Mouse (Mus musculus): ENCODE results near the gene Ube2n. TPM values are rescaled to one million over a fixed set of nuclear protein-coding genes. Genes with fewer than 3 reads are reported as not detected.

Ube2n gene
- polyA plus RNA-seq, 1 experiment: 301 TPM

DNA sequence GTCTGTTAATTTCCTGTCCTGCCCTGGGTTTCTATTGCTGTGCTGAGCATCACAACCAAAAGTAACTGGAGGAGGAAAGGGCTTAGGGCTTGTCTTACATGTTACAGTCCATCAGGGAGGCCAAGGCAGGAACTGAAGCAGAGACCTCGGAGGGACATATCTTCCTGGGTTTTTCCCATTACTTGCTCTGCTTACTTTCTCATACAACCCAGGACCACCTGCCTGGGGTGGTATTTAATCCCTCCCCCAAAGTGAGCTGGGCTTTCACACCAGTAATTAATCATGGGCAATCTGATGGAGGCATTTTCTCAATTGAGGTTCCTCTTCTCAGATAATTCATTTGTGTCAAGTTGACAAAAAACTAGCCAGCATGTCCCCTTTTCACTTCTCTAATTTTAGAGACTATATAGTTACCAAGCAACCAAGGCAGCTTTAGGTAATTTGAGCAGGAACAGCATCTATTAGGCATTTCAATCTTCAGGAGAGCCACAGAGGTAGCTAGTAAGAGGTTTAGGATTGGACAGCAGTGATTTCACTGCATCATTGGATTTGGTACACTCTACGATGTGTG is 15.7 kb downstream of the Ube2n start:
- Histone ChIP-seq H3K4me3 (ENCODE audit: low read depth, low read length) (no peak overlapping the region), H3K9me3 (replicated peaks; ENCODE audit: control insufficient read depth, insufficient read depth, low read length, poor library complexity, severe bottlenecking) (no peaks in the 10 kb centered on the region), H3K9ac (ENCODE audit: low read depth, poor library complexity, severe bottlenecking) (no peak overlapping the region), H3K27me3 (ENCODE audit: control insufficient read depth, insufficient read depth, low read length, poor library complexity, severe bottlenecking) (no peaks in the 10 kb centered on the region), H3K4me1 (ENCODE audit: control insufficient read depth, insufficient read depth, low read length) (peaks cover 4% of the 10 kb centered on the region), H3K36me3 (ENCODE audit: control insufficient read depth, insufficient read depth, low read length, poor library complexity, severe bottlenecking) (no peaks in the 10 kb centered on the region; the same call in 1 of the 2 replicates), H3K27ac (ENCODE audit: insufficient read depth, low read length) (no peak overlapping the region)
- TF ChIP-seq EP300 (IDR thresholded peaks at IDR 0.05; ENCODE audit: insufficient read depth, low read depth, low read length) (no peak), POLR2A (IDR thresholded peaks at IDR 0.05; ENCODE audit: insufficient read depth, low read length) (no peak), CTCF (IDR thresholded peaks at IDR 0.05; ENCODE audit: low read depth, low read length) (no peak)

DNA sequence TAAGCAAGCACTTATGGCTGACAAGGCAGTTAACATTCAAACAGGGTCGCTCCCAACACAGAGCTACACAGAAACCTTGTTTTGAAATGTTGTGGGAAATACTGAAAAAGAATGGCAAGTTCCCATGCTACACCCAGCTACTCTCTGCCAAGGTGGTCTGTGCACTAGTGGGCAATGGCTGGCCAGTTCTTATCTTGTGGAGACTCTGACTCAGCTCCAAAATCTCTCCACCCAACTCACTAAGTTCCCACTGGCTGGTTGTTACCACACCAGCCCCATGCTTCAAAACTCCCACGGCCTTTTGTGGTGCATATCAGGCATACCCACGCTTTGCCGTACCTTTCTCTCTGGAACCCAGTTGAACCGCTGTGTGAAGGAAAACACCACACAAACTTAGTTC is 18.0 kb downstream of the Ube2n start:
- Histone ChIP-seq H3K27me3 (ENCODE audit: control insufficient read depth, insufficient read depth, low read length, poor library complexity, severe bottlenecking) (no peaks in the 10 kb centered on the region), H3K9ac (ENCODE audit: low read depth, poor library complexity, severe bottlenecking) (0 out of 2 replicates have a peak overlapping the region, but pooled peaks have one; percentile 28), H3K4me3 (ENCODE audit: low read depth, low read length) (no peak overlapping the region), H3K9me3 (replicated peaks; ENCODE audit: control insufficient read depth, insufficient read depth, low read length, poor library complexity, severe bottlenecking) (no peaks in the 10 kb centered on the region), H3K36me3 (ENCODE audit: control insufficient read depth, insufficient read depth, low read length, poor library complexity, severe bottlenecking) (no peaks in the 10 kb centered on the region; the same call in 1 of the 2 replicates), H3K4me1 (ENCODE audit: control insufficient read depth, insufficient read depth, low read length) (peaks cover 4% of the 10 kb centered on the region), H3K27ac (ENCODE audit: insufficient read depth, low read length) (no peak overlapping the region)
- no peak for TF ChIP-seq CTCF (IDR thresholded peaks at IDR 0.05; ENCODE audit: low read depth, low read length)
- TF ChIP-seq EP300 (IDR thresholded peaks at IDR 0.05; ENCODE audit: insufficient read depth, low read depth, low read length): no peak
- no peak for TF ChIP-seq POLR2A (IDR thresholded peaks at IDR 0.05; ENCODE audit: insufficient read depth, low read length)

DNA sequence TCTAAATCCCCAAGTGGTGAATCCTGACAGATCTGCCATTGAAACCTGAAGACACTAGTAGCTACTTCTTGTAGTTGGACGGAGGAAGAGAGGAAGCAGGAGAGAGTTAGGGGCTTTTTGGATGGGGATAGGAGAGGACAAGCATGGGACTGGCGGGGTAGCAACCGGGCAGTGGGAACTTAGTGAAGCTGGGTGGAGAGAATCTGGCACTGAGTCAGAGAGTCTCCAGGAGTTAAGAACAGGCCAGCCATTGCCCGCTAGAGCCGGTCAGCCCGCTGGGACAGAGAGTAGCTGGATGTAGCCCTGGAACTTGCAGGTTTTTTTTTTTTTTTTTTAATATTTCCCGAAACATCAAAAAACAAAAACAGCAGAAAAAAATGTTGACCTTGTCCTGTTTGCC is 18.4 kb downstream of the Ube2n start:
- H3K27ac ChIP-seq (ENCODE audit: insufficient read depth, low read length): no peak overlapping the region
- no peak overlapping the region for H3K4me3 ChIP-seq (ENCODE audit: low read depth, low read length)
- H3K9me3 ChIP-seq (replicated peaks; ENCODE audit: control insufficient read depth, insufficient read depth, low read length, poor library complexity, severe bottlenecking): no peaks in the 10 kb centered on the region
- H3K4me1 ChIP-seq (ENCODE audit: control insufficient read depth, insufficient read depth, low read length): peaks cover 4% of the 10 kb centered on the region
- no peaks in the 10 kb centered on the region for H3K27me3 ChIP-seq (ENCODE audit: control insufficient read depth, insufficient read depth, low read length, poor library complexity, severe bottlenecking)
- TF ChIP-seq CTCF (IDR thresholded peaks at IDR 0.05; ENCODE audit: low read depth, low read length) (no peak), EP300 (IDR thresholded peaks at IDR 0.05; ENCODE audit: insufficient read depth, low read depth, low read length) (no peak), POLR2A (IDR thresholded peaks at IDR 0.05; ENCODE audit: insufficient read depth, low read length) (no peak)
- 0 out of 2 replicates have a peak overlapping the region, but pooled peaks have one; percentile 28 for H3K9ac ChIP-seq (ENCODE audit: low read depth, poor library complexity, severe bottlenecking)
- no peaks in the 10 kb centered on the region; the same call in 1 of the 2 replicates for H3K36me3 ChIP-seq (ENCODE audit: control insufficient read depth, insufficient read depth, low read length, poor library complexity, severe bottlenecking)

DNA sequence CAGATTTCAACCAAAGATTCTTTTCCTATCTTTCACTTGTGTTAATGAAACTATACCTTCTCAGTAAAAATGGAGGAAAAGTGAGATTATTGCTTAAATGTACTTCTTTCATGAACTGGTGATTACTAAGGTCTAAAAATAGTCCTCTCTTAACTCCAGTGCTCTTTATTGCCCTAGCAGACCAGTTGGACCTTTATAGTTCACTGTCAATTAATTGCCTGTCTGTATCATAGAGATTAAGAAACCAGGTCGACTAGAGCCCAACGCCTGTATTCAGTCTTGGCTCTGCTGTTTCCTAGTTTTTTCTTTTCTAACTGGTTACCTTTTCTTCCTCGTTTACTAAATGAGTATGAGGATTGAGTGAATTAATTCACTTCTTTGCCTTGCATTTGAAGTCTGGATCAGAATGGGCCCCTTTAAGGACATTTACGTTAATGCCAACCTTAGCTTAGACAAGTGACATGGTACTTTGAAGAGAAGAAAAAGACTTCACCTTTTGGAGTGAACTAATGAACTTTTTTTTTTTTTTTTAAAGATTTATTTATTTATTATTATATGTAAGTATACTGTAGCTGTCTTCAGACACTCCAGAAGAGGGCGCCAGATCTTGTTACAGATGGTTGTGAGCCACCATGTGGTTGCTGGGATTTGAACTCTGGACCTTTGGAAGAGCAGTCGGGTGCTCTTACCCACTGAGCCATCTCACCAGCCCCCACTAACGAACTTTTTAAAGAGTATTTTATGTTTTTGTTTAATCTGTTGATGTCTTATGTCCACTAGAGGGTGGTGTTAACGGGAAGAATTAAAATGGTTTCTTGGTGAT is 20.7 kb downstream of the Ube2n start:
- no peaks in the 10 kb centered on the region for H3K27me3 ChIP-seq (ENCODE audit: control insufficient read depth, insufficient read depth, low read length, poor library complexity, severe bottlenecking)
- no peak overlapping the region for H3K9ac ChIP-seq (ENCODE audit: low read depth, poor library complexity, severe bottlenecking)
- H3K27ac ChIP-seq (ENCODE audit: insufficient read depth, low read length): no peak overlapping the region
- no peaks in the 10 kb centered on the region for H3K9me3 ChIP-seq (replicated peaks; ENCODE audit: control insufficient read depth, insufficient read depth, low read length, poor library complexity, severe bottlenecking)
- H3K36me3 ChIP-seq (ENCODE audit: control insufficient read depth, insufficient read depth, low read length, poor library complexity, severe bottlenecking): no peaks in the 10 kb centered on the region; the same call in none of the 2 replicates
- no peak overlapping the region for H3K4me3 ChIP-seq (ENCODE audit: low read depth, low read length)
- TF ChIP-seq CTCF (IDR thresholded peaks at IDR 0.05; ENCODE audit: low read depth, low read length) (no peak), EP300 (IDR thresholded peaks at IDR 0.05; ENCODE audit: insufficient read depth, low read depth, low read length) (no peak), POLR2A (IDR thresholded peaks at IDR 0.05; ENCODE audit: insufficient read depth, low read length) (no peak)
- H3K4me1 ChIP-seq (ENCODE audit: control insufficient read depth, insufficient read depth, low read length): peaks cover 4% of the 10 kb centered on the region

DNA sequence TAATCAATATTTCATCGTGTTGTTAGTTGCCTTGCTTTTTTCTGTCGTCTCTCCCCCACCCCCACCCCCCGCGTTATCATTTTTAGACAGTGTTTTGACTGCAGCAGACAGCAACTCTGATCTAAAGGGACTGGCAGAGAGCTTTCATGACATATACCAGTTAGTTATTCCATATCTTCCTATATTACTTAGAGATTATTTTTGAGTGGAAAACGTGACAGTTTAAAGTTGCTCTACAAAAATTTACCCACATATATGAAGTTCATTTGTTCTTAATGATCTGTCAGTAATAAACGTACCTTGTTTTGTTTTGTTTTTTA is 21.2 kb downstream of the Ube2n start:
- Histone ChIP-seq H3K27me3 (ENCODE audit: control insufficient read depth, insufficient read depth, low read length, poor library complexity, severe bottlenecking) (no peaks in the 10 kb centered on the region), H3K4me3 (ENCODE audit: low read depth, low read length) (no peak overlapping the region), H3K9me3 (replicated peaks; ENCODE audit: control insufficient read depth, insufficient read depth, low read length, poor library complexity, severe bottlenecking) (no peaks in the 10 kb centered on the region), H3K27ac (ENCODE audit: insufficient read depth, low read length) (no peak overlapping the region), H3K9ac (ENCODE audit: low read depth, poor library complexity, severe bottlenecking) (no peak overlapping the region), H3K36me3 (ENCODE audit: control insufficient read depth, insufficient read depth, low read length, poor library complexity, severe bottlenecking) (no peaks in the 10 kb centered on the region; the same call in none of the 2 replicates), H3K4me1 (ENCODE audit: control insufficient read depth, insufficient read depth, low read length) (peaks cover 4% of the 10 kb centered on the region)
- no peak for TF ChIP-seq CTCF (IDR thresholded peaks at IDR 0.05; ENCODE audit: low read depth, low read length)
- no peak for TF ChIP-seq POLR2A (IDR thresholded peaks at IDR 0.05; ENCODE audit: insufficient read depth, low read length)
- no peak for TF ChIP-seq EP300 (IDR thresholded peaks at IDR 0.05; ENCODE audit: insufficient read depth, low read depth, low read length)

DNA sequence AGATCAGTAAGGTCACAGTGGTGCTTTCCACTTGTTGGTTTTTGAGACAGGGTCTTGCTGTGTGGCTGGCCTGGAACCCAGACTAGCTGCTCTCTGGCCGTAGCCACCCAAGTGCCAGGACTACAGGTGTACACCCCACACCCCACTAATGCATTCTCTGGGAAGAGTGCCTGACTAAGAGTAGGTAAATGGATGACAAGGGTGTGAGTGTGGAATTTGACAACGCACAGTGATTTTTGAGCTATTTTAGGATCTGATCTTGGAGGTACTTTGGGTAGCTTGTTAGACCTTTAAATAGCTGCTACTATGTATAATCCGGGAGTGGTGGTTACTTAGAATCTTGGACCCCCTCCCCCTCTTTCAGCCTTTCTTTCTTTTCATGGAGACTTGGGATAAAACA is 24.3 kb downstream of the Ube2n start:
- Histone ChIP-seq H3K9ac (ENCODE audit: low read depth, poor library complexity, severe bottlenecking) (no peak overlapping the region), H3K4me3 (ENCODE audit: low read depth, low read length) (no peak overlapping the region), H3K36me3 (ENCODE audit: control insufficient read depth, insufficient read depth, low read length, poor library complexity, severe bottlenecking) (peaks cover 11% of the 10 kb centered on the region), H3K9me3 (replicated peaks; ENCODE audit: control insufficient read depth, insufficient read depth, low read length, poor library complexity, severe bottlenecking) (no peaks in the 10 kb centered on the region), H3K27me3 (ENCODE audit: control insufficient read depth, insufficient read depth, low read length, poor library complexity, severe bottlenecking) (no peaks in the 10 kb centered on the region), H3K27ac (ENCODE audit: insufficient read depth, low read length) (no peak overlapping the region), H3K4me1 (ENCODE audit: control insufficient read depth, insufficient read depth, low read length) (no peaks in the 10 kb centered on the region)
- TF ChIP-seq EP300 (IDR thresholded peaks at IDR 0.05; ENCODE audit: insufficient read depth, low read depth, low read length) (no peak), CTCF (IDR thresholded peaks at IDR 0.05; ENCODE audit: low read depth, low read length) (no peak), POLR2A (IDR thresholded peaks at IDR 0.05; ENCODE audit: insufficient read depth, low read length) (no peak)

Data from ES-Bruce4 (cell line).